Mouse (Mus musculus): ENCODE results near the gene Glt6d1.

DNA sequence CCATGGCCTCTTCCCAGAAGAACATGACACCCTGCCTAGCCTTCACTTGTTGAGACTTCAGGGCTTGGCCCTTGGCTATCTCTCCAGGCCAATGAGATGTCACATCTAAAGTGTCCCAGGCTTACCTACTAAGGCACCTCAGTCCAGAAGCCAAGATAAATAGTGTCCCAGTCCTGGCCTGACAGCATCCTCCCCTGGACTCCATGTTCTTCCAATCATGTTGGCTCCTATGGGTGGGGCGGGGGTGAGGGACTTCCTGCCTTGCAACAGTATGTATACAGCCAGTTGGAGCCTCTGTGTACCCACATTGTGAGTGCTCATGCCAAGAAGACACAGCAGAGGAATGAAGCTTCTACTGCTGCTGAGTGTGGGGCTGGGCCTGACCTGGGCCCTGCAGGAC is 38.9 kb downstream of the Glt6d1 start, which contains the start of gene Lcn11:
- TF ChIP-seq CTCF (conservative IDR thresholded peaks at IDR 0.05; ENCODE audit: low read length) (no peak), NANOG (IDR thresholded peaks at IDR 0.05; ENCODE audit: borderline replicate concordance, low read length) (no peak), POU5F1 (IDR thresholded peaks at IDR 0.05; ENCODE audit: borderline replicate concordance, low read length) (no peak)
